ENCODE assay signal across 8 mouse cellular contexts in genomic region chr10:120422050-120422449, GRCm38 (mm10). TPM values are rescaled to one million over a fixed set of nuclear protein-coding genes. Genes with fewer than 3 reads are reported as not detected.
DNase-seq lines count a peak whose midpoint lies in the region; ATAC-seq and TF ChIP-seq lines count a peak whose summit lies in the region.

No protein-coding gene starts in this region.

- H3K9me3 ChIP-seq in forebrain, embryonic 12.5 days, result no peaks in the 10 kb centered on the region
- no peaks in the 10 kb centered on the region for H3K9me3 ChIP-seq in heart, embryonic 13.5 days
- no peaks in the 10 kb centered on the region for H3K9me3 ChIP-seq in limb, embryonic 15.5 days

- peak; percentile 77 for DNase-seq in ovary, adult 18-20 months (ENCODE audit: low spot score)
- DNase-seq in ovary, postnatal 10 days (ENCODE audit: low spot score), result no peak
- DNase-seq in kidney, postnatal 10 days, result peak; percentile 77
- DNase-seq in right cerebral cortex, postnatal 10 days (ENCODE audit: low spot score in 2 of 2), result peak; percentile 82 to 88
- no peak for DNase-seq in thymus, adult 2 months

- ATAC-seq in forebrain, embryonic 12.5 days (ENCODE audit: low FRiP score), result no peak
- ATAC-seq in heart, embryonic 13.5 days (ENCODE audit: extremely low read depth, insufficient number of reproducible peaks, low FRiP score, low TSS enrichment), result peak; percentile 71
- ATAC-seq in limb, embryonic 15.5 days (ENCODE audit: insufficient number of reproducible peaks, low FRiP score, low TSS enrichment, low read depth), result peak; percentile 87

- peak overlapping the region; percentile 2 for H3K27ac ChIP-seq in forebrain, embryonic 12.5 days
- H3K27ac ChIP-seq in heart, embryonic 13.5 days (replicated peaks), result peak overlapping the region; percentile 92
- peak overlapping the region; percentile 74 for H3K27ac ChIP-seq in limb, embryonic 15.5 days
- H3K27ac ChIP-seq in thymus, adult 2 months (ENCODE audit: control insufficient read depth, insufficient read depth, low read length), result no peak overlapping the region

- no peaks in the 10 kb centered on the region for H3K36me3 ChIP-seq in forebrain, embryonic 12.5 days (replicated peaks)
- H3K36me3 ChIP-seq in heart, embryonic 13.5 days, result no peaks in the 10 kb centered on the region
- no peaks in the 10 kb centered on the region for H3K36me3 ChIP-seq in limb, embryonic 15.5 days
- H3K36me3 ChIP-seq in thymus, adult 2 months (ENCODE audit: control insufficient read depth, insufficient read depth, low read length), result no peaks in the 10 kb centered on the region

- peaks cover 77% of the 10 kb centered on the region for H3K4me1 ChIP-seq in forebrain, embryonic 12.5 days
- peaks cover 83% of the 10 kb centered on the region for H3K4me1 ChIP-seq in heart, embryonic 13.5 days
- H3K4me1 ChIP-seq in limb, embryonic 15.5 days, result peaks cover 61% of the 10 kb centered on the region
- no peaks in the 10 kb centered on the region for H3K4me1 ChIP-seq in thymus, adult 2 months (replicated peaks; ENCODE audit: control insufficient read depth, insufficient read depth, low read length)

- WGBS in forebrain, embryonic 12.5 days, result 40% methylated on average over 10 of the region's 10 CpGs
- WGBS in heart, embryonic 13.5 days, result 9% methylated on average over 10 of the region's 10 CpGs
- 19% methylated on average over 10 of the region's 10 CpGs for WGBS in limb, embryonic 15.5 days
- WGBS in thymus, adult 2 months, result 46% methylated on average over 10 of the region's 10 CpGs

- no peak overlapping the region for H3K4me2 ChIP-seq in forebrain, embryonic 12.5 days
- H3K4me2 ChIP-seq in heart, embryonic 13.5 days, result peak overlapping the region; percentile 54
- 0 out of 2 replicates have a peak overlapping the region, but pooled peaks have one; percentile 20 for H3K4me2 ChIP-seq in limb, embryonic 15.5 days

- no peaks in the 10 kb centered on the region for H3K27me3 ChIP-seq in forebrain, embryonic 12.5 days
- H3K27me3 ChIP-seq in heart, embryonic 13.5 days (replicated peaks), result no peaks in the 10 kb centered on the region
- H3K27me3 ChIP-seq in limb, embryonic 15.5 days, result no peaks in the 10 kb centered on the region
- no peaks in the 10 kb centered on the region for H3K27me3 ChIP-seq in thymus, adult 2 months (ENCODE audit: control insufficient read depth, insufficient read depth, low read length)

- H3K9ac ChIP-seq in forebrain, embryonic 12.5 days, result no peak overlapping the region
- H3K9ac ChIP-seq in heart, embryonic 13.5 days, result peak overlapping the region; percentile 29; the same call in 1 of the 2 replicates
- no peak overlapping the region for H3K9ac ChIP-seq in limb, embryonic 15.5 days

- no peak for TF ChIP-seq CTCF in thymus, adult 2 months (IDR thresholded peaks at IDR 0.05; ENCODE audit: borderline replicate concordance, control insufficient read depth, extremely low read depth, insufficient read depth, low read length, poor library complexity)

- no peak overlapping the region for H3K4me3 ChIP-seq in forebrain, embryonic 12.5 days (replicated peaks)
- peak overlapping the region; percentile 17; the same call in 1 of the 2 replicates for H3K4me3 ChIP-seq in heart, embryonic 13.5 days
- H3K4me3 ChIP-seq in limb, embryonic 15.5 days, result no peak overlapping the region
- H3K4me3 ChIP-seq in thymus, adult 2 months (ENCODE audit: control insufficient read depth, insufficient read depth, low read length), result no peak overlapping the region

- no peak for TF ChIP-seq POLR2A in thymus, adult 2 months (IDR thresholded peaks at IDR 0.05; ENCODE audit: control insufficient read depth, extremely low read depth, insufficient read depth, low read length, poor library complexity)

RNA-seq across cellular contexts. Expression of gene Hmga2, which starts 54.2 kb away (rescaled TPM):
- polyA plus RNA-seq in forebrain, embryonic 12.5 days (2016; fragmentation: Nextera tagmentation; extraction: Ambion mirVana), result 48.7 and 48.9 TPM in 2 replicates
- polyA plus RNA-seq in heart, embryonic 13.5 days (2015; fragmentation: Nextera tagmentation; extraction: Ambion mirVana), result 11.3 and 12.4 TPM in 2 replicates
- 11.0 and 18.4 TPM in 2 replicates for polyA plus RNA-seq in limb, embryonic 15.5 days (2015; fragmentation: Nextera tagmentation; extraction: Ambion mirVana)
- polyA plus RNA-seq in thymus, adult 2 months (2012; rRNA removed), result 0.05 TPM in 1 of 2 replicates, not detected in the other

Comparison
In these comparisons a context has a peak if more than half of its experiments do, and no peak if none do; other contexts are left out.
1. DNase-seq: peak in ovary, adult 18-20 months (single experiment), kidney, postnatal 10 days (single experiment) and right cerebral cortex, postnatal 10 days (2 of 2); none in ovary, postnatal 10 days (single experiment) and thymus, adult 2 months (single experiment).
2. RNA of gene Hmga2, which starts 54.2 kb away (polyA plus RNA-seq): 48.7 to 48.9 TPM in forebrain, embryonic 12.5 days, 11.0 to 18.4 TPM in limb, embryonic 15.5 days and 11.3 to 12.4 TPM in heart, embryonic 13.5 days; 0.05 TPM in thymus, adult 2 months; every median in the first group is over 10 times any median in the second.